Comparison of ENCODE assay signal across 22 mouse cellular contexts in genomic region chr19:16254881-16255280, GRCm38 (mm10).
DNase-seq lines count a peak whose midpoint lies in the region; ATAC-seq and TF ChIP-seq lines count a peak whose summit lies in the region.
"Had no signal": no experiment of that assay in that cellular context is flagged by ENCODE, and none has a peak within 500 bp of the region (broad histone marks: within the 10 kb centered on the region; RNA-seq: fewer than 3 reads in every experiment).

No protein-coding gene starts in this region.

- peak; percentile 31 for DNase-seq in cerebellum, adult 9-10 months
- peak; percentile 2 for DNase-seq in intestine, embryonic 14.5 days (ENCODE audit: low spot score)
- DNase-seq in layer of hippocampus, adult 9-11 months = peak; percentile 70
- no peak for DNase-seq in thymus, adult 2 months
- DNase-seq: adrenal gland, adult 8-10 months; B cell, adult 2 months; gastrocnemius, postnatal 25 days; kidney, adult 9 months; kidney, postnatal 25 days; left cerebral cortex, postnatal 4 days; liver, embryonic 13.5 days; lung, postnatal 4 days; retina, postnatal 1 day had no signal

- peaks cover 27% of the 10 kb centered on the region for H3K4me1 ChIP-seq in intestine, embryonic 14.5 days (replicated peaks; ENCODE audit: control insufficient read depth, insufficient read depth, low read length)
- H3K4me1 ChIP-seq in intestine, embryonic 16.5 days (ENCODE audit: control insufficient read depth, insufficient read depth, low read length) = peaks cover 26% of the 10 kb centered on the region
- H3K4me1 ChIP-seq in megakaryocyte, embryonic 14.5 days = peaks cover 96% of the 10 kb centered on the region
- peaks cover 2% of the 10 kb centered on the region; the same call in 1 of the 2 replicates for H3K4me1 ChIP-seq in thymus, adult 2 months (replicated peaks; ENCODE audit: control insufficient read depth, insufficient read depth, low read length)

- TF ChIP-seq POLR2A in thymus, adult 2 months (IDR thresholded peaks at IDR 0.05; ENCODE audit: control insufficient read depth, extremely low read depth, insufficient read depth, low read length, poor library complexity) = no peak

- no peaks in the 10 kb centered on the region for H3K27me3 ChIP-seq in intestine, embryonic 14.5 days (replicated peaks; ENCODE audit: control insufficient read depth, insufficient read depth, low read length)
- H3K27me3 ChIP-seq in intestine, embryonic 16.5 days (replicated peaks; ENCODE audit: control insufficient read depth, insufficient read depth, low read length) = no peaks in the 10 kb centered on the region
- H3K27me3 ChIP-seq in megakaryocyte, embryonic 14.5 days (replicated peaks) = no peaks in the 10 kb centered on the region
- no peaks in the 10 kb centered on the region for H3K27me3 ChIP-seq in thymus, adult 2 months (ENCODE audit: control insufficient read depth, insufficient read depth, low read length)
- H3K27me3 ChIP-seq: embryonic facial prominence, embryonic 15.5 days; forebrain, embryonic 15.5 days; liver, embryonic 13.5 days; lung, embryonic 15.5 days had no signal

- H3K4me2 ChIP-seq in intestine, embryonic 14.5 days (ENCODE audit: low read length) = no peak overlapping the region
- no peak overlapping the region for H3K4me2 ChIP-seq in intestine, embryonic 16.5 days (ENCODE audit: low read depth, low read length)
- H3K4me2 ChIP-seq: embryonic facial prominence, embryonic 15.5 days; forebrain, embryonic 15.5 days; liver, embryonic 13.5 days; lung, embryonic 15.5 days; midbrain, embryonic 11.5 days had no signal

- H3K27ac ChIP-seq in intestine, embryonic 14.5 days (ENCODE audit: low read depth) = no peak overlapping the region
- H3K27ac ChIP-seq in intestine, embryonic 16.5 days (ENCODE audit: low read length) = no peak overlapping the region
- H3K27ac ChIP-seq in thymus, adult 2 months (ENCODE audit: control insufficient read depth, insufficient read depth, low read length) = no peak overlapping the region
- H3K27ac ChIP-seq: embryonic facial prominence, embryonic 15.5 days; forebrain, embryonic 15.5 days; liver, embryonic 13.5 days; lung, embryonic 15.5 days; stomach, postnatal 0 days had no signal

- H3K36me3 ChIP-seq in intestine, embryonic 14.5 days (ENCODE audit: control insufficient read depth, insufficient read depth, low read length) = no peaks in the 10 kb centered on the region
- no peaks in the 10 kb centered on the region for H3K36me3 ChIP-seq in intestine, embryonic 16.5 days (ENCODE audit: control insufficient read depth, insufficient read depth, low read length)
- H3K36me3 ChIP-seq in megakaryocyte, embryonic 14.5 days (replicated peaks; ENCODE audit: low read length) = peaks cover 79% of the 10 kb centered on the region
- no peaks in the 10 kb centered on the region for H3K36me3 ChIP-seq in thymus, adult 2 months (ENCODE audit: control insufficient read depth, insufficient read depth, low read length)
- H3K36me3 ChIP-seq: embryonic facial prominence, embryonic 15.5 days; forebrain, embryonic 15.5 days; liver, embryonic 13.5 days; lung, embryonic 15.5 days had no signal

- TF ChIP-seq CTCF in thymus, adult 2 months (IDR thresholded peaks at IDR 0.05; ENCODE audit: borderline replicate concordance, control insufficient read depth, extremely low read depth, insufficient read depth, low read length, poor library complexity) = no peak

- H3K9ac ChIP-seq in intestine, embryonic 14.5 days (ENCODE audit: low read length) = no peak overlapping the region
- no peak overlapping the region for H3K9ac ChIP-seq in intestine, embryonic 16.5 days (ENCODE audit: low read depth, low read length)
- H3K9ac ChIP-seq: embryonic facial prominence, embryonic 15.5 days; forebrain, embryonic 15.5 days; liver, embryonic 13.5 days; lung, embryonic 15.5 days had no signal

- no peak for ATAC-seq in cerebellum, adult (ENCODE audit: insufficient number of reproducible peaks, low FRiP score, low TSS enrichment)
- ATAC-seq in intestine, embryonic 14.5 days (replicated peaks; ENCODE audit: low FRiP score, low TSS enrichment, low read depth) = no peak
- ATAC-seq in intestine, embryonic 16.5 days = no peak
- ATAC-seq in megakaryocyte, adult 5-6 weeks (ENCODE audit: poor library complexity, severe bottlenecking) = no peak
- ATAC-seq: forebrain, embryonic 15.5 days had no signal

- no peaks in the 10 kb centered on the region for H3K9me3 ChIP-seq in intestine, embryonic 14.5 days (ENCODE audit: control insufficient read depth, low read length)
- H3K9me3 ChIP-seq in intestine, embryonic 16.5 days (ENCODE audit: control insufficient read depth, low read length) = no peaks in the 10 kb centered on the region
- no peaks in the 10 kb centered on the region for H3K9me3 ChIP-seq in megakaryocyte, embryonic 14.5 days
- H3K9me3 ChIP-seq: embryonic facial prominence, embryonic 15.5 days; forebrain, embryonic 15.5 days; liver, embryonic 13.5 days; lung, embryonic 15.5 days had no signal

- no peak overlapping the region for H3K4me3 ChIP-seq in intestine, embryonic 14.5 days (ENCODE audit: low read depth, low read length)
- no peak overlapping the region for H3K4me3 ChIP-seq in intestine, embryonic 16.5 days (ENCODE audit: low read length)
- peak overlapping the region; percentile 77 for H3K4me3 ChIP-seq in megakaryocyte, embryonic 14.5 days (replicated peaks)
- no peak overlapping the region for H3K4me3 ChIP-seq in thymus, adult 2 months (ENCODE audit: control insufficient read depth, insufficient read depth, low read length)
- H3K4me3 ChIP-seq: embryonic facial prominence, embryonic 15.5 days; forebrain, embryonic 15.5 days; liver, embryonic 13.5 days; lung, embryonic 15.5 days had no signal

- WGBS in intestine, embryonic 14.5 days = 75% methylated on average over 1 of the region's 1 CpGs
- 82% methylated on average over 1 of the region's 1 CpGs for WGBS in intestine, embryonic 16.5 days
- 81% methylated on average over 1 of the region's 1 CpGs for WGBS in thymus, adult 2 months
